Mouse (Mus musculus): ENCODE data around the gene Tbr1. TPM values are rescaled to one million over a fixed set of nuclear protein-coding genes. Genes with fewer than 3 reads are reported as not detected.

The Tbr1 gene
- 0.05 TPM in 1 of 2 replicates, not detected in the other for polyA plus RNA-seq (2015; fragmentation: Nextera tagmentation; extraction: Ambion mirVana)

DNA sequence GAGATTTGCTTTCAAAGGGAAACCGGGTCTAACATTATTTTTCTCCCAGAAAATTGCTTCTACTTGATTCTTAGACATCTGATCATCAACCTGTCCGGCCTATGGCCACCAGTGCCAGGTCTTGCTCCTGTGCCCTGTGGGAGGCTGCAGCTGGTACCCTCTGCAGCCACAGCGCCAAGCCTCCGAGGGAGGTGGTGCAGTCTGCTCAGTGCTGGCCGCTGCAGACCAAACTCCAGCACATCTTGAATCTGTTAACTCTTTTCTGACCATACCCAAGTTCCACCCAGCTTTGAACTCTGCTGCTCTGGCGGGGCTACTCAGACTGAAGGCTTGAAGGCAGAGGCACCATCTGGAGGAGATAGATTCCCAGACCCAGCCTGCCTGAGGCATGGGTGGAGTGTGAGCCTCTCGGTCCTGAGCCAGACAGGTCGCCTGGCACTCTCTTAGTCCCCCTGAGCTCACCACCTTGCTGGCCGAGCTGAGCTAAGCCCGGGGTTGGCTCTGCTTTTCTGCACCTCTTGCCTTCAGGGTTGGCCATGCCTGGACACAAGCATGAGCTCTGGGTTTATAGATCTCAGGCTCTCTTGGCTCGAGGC, at the start of gene Tbr1:
Gene Tbr1 (plus strand): TSS at position 275 of the 596 bp plus-strand sequence.
- no peak for DNase-seq (ENCODE audit: low spot score)

DNA sequence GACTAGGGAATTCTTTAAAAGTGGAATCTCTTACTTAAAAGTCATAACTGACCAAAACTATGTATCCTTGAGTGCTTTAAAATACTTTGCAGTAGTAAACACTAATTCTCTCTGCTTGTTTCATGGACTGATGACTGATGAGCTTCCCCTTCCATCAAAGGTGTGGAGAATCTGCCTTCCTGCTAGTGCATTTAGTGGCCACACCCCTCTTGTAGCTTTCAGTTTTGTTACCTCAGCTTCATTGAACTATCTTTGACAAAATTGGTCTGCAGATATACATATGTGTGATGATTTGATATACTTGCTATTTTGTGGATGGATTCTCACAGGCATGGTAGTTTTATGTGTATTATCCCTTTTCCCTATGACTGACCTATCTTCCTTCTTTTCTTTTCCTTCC, 47.7 kb upstream of the Tbr1 start:
- DNase-seq (ENCODE audit: low spot score), result no peak

DNA sequence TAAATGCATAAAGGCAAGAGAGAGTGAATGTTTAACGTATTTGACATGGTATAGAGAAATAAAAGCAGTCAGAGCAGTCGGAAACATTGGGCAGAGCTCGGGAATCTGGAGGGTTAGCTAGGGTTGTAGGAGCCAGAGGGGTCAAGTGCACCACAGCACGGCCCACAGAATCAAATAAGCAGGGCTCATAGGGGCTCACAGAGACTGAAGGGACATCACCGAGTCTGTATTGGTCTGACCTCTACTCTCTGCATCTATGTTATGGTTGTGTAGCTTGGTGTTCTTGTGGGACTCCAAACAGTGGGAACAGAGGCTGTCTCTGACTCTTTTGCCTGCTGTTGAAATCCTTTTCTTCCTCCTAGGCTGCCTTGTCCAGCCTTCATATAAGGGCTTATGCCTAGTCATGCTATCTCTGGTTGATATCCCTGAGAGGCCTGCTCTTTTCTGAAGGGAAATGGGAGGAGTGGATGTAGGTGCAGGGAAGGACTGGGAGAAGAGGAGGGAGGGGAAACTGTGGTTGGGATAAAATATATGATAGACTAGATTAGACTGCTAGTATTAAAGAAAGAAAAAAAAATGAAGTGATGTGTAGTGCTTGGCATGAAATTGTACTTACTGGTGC, 43.4 kb upstream of the Tbr1 start:
- no peak for DNase-seq (ENCODE audit: low spot score)

- DNase-seq (ENCODE audit: low spot score), result no peak
Measured at GRCm38 (mm10) chr2:61760044-61760443, 42.7 kb upstream of the Tbr1 start.

DNA sequence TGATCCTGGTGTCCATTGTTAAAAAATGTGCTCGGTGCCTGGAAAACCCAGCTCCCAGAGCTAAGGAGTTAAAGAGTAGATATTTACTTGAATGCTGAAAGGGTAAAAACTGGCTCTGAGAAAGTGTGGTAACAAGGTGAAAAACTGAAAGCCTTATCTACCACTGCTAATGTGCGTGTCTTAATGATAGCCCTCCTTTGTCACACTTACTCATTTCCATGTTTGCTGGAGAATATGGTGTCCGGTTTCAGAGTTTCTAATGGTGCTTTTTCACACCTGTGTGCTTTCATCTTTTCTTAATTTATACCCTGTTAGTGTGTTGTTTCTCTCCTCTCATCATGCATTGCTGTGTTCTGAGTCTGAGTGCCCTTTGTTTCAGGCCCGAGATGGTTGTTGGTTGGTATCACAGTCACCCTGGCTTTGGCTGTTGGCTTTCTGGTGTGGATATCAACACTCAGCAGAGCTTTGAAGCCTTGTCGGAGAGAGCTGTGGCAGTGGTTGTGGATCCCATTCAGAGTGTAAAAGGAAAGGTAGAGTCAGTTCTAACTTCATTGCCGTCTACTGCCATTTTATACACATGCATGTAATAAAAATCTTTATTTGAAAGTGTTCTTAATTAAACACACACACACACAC, 38.1 kb upstream of the Tbr1 start:
- DNase-seq (ENCODE audit: low spot score), result no peak

DNA sequence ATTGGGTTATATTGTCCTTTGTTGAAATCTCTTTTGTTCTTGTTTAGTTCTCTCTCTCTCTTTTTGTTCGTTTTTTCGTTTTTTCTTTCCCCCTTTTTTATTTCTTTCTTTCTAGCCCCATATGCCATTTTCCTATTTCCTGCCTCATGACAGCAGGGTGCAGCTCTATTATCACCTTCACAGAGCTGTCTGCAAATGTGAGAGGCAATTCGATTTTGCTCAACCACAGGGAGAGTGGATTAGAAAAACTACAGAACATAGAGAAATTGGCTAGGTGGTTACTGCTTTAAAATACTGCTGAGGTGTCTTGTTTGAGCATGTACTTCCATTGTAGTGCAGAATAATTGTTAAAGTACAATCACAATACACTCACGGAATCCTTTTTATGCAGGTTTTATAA, 37.2 kb upstream of the Tbr1 start:
- no peak for DNase-seq (ENCODE audit: low spot score)

DNA sequence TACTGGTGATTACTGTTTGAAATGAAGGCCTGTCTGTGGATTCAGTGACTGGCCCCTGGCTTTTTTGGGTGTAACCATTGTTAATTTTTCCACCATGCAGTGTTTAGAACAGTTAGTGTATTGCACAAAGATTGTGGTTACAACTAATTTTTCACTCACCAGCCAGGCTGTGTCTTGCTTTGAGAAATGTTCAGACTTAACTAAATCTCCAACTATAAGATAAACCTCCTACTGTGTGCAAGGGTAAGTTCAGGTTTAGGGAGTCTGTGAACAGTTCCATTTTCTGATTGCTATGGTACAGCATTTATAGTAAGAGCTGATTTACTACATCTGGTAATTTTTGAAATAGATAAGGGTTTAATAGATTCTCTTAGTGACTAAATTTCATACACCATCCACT, 21.9 kb upstream of the Tbr1 start:
- DNase-seq (ENCODE audit: low spot score), result no peak

DNA sequence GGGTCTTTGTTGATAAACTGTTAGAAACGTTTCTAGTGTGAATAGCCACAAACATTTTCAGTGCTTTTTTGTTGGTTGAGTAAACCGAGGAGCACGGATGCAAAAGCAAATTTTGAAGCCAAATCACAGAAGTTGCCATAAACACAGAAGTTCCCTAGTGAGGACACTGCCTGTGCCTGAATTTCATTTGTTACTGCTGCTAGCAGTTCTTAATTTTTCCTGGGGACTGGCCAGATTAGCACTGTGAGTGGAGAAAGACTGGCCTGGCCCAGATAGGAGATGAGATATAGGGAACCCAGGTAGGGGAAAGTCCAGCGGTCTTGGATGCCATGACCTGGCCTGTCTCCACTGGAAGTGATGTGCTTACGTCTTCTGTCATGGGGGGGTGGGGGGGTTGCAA, 7.8 kb upstream of the Tbr1 start:
- no peak for DNase-seq (ENCODE audit: low spot score)

DNA sequence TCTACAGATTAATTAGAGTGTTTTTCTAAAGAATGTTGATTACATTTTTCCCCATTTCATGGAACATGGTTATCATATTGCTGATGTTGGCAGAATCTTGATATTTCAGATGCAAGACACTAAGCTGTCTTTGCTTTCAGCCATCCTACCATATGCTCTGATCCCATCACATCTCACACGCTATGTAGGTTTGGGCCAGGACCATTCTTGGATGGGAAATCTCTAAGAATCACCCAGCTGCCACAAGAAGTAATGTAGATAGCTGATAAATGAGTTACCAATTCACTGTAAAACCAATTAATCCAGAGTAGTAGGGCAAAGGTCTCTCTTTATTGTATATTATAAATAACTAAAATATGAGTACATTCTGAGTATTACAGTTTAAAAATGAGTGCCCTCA, 4.7 kb upstream of the Tbr1 start:
- DNase-seq (ENCODE audit: low spot score), result no peak

DNA sequence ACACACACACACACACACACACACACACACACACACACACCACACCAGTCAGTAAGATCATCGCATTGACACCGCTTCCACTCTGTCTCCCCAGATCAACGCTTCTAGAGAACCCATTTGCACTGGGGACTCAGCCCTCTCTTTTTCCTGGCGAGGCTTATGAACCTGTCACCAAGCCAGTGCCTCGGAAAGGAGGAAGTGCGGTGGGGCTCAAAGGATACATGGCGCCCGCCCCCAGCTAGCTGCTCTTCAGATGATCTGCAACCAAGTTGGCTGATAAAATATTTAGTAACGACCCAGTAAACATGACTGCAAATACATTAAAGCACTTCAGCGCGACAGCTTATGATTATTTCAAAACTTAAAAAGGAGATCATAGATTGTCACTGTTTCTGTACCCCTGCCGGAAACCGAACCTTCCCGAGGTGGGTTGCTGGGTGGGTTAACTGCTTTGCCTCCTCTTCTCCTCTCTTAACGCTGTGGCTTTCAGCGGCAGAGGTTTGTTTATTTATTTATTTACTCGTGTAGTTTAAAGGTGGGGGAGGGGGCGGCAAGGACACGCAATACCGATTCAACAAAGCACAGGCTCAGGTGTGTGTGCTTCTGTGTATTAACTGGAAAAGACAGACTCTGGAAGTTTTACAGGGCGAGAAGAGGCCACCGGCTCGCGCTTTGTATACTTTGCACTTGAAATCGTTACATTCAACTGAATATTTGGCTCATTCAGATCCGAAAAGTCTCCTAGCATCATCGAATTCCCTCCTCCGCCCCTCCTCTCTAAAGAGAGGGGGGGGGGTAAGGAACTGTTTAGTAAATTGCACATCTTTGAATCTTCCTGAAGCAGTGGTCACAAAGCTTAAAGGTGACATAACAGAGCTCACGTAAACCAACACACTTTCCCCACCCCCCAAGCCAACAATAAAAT, 975 bp downstream of the Tbr1 start:
- DNase-seq (ENCODE audit: low spot score), result peak; percentile 47

GRCm38 (mm10) chr2:61804382-61804840, 1.7 kb downstream of the Tbr1 start:
- DNase-seq (ENCODE audit: low spot score), result no peak

GRCm38 (mm10) chr2:61804841-61805540, 2.3 kb downstream of the Tbr1 start:
- DNase-seq (ENCODE audit: low spot score), result no peak

DNA sequence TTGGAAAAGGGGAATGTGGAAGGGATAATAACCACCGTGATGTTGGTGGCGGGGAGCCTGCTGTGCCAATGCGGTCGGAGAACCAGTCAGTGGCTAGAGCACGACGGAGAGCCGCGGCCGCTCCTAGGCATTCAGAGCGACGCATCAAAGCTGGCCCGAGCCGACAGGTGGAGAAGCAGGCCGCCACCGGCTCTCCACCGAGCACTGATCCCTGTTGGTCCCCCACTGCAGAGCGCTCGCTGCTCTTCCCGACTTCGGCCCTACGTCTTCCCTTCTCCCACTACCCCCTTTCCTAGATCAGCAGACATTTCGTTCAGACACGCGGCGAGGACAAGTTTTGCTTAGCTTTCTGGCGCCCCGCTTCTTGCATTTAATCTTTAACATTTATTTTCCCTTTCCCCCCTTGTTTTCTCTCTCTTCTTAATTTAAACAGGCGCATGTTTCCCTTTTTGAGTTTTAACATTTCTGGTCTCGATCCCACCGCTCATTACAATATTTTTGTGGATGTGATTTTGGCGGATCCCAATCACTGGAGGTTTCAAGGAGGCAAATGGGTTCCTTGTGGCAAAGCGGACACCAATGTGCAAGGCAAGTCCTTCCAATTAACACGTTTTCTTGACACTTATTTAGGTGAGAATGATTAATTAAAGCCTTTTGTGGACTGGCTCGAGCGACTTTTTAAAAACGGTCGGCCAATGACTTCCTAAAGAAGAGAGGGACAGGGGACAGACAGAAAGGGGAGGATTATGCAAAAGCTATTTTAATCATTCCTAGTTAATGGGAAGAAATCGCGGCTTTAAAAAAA, 3.0 kb downstream of the Tbr1 start:
- DNase-seq (ENCODE audit: low spot score), result no peak

- no peak for DNase-seq (ENCODE audit: low spot score)
Measured at GRCm38 (mm10) chr2:61806346-61806825, 3.7 kb downstream of the Tbr1 start.

GRCm38 (mm10) chr2:61807151-61807550, 4.4 kb downstream of the Tbr1 start:
- no peak for DNase-seq (ENCODE audit: low spot score)

DNA sequence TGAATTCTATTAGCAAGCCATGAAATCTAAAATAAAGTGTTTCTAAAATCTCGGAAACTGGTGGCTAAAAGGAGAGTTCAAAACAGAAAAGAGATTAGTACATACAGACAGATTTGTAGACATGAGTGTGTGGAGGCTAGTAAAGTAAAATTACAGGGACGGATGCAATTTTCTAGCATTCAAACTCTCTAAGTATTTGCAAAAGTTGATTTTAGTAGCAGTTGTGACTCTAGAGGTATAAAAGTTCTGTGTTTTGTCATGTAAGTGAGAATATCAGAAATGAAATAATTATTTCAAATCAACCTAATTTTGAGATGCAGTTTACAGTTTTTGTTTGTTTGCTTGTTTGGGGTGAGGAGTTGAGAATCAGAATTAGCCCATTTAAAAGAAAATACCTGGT, 5.1 kb downstream of the Tbr1 start:
- no peak for DNase-seq (ENCODE audit: low spot score)

- DNase-seq (ENCODE audit: low spot score), result no peak
Measured at GRCm38 (mm10) chr2:61808776-61809175, 6.0 kb downstream of the Tbr1 start.

DNA sequence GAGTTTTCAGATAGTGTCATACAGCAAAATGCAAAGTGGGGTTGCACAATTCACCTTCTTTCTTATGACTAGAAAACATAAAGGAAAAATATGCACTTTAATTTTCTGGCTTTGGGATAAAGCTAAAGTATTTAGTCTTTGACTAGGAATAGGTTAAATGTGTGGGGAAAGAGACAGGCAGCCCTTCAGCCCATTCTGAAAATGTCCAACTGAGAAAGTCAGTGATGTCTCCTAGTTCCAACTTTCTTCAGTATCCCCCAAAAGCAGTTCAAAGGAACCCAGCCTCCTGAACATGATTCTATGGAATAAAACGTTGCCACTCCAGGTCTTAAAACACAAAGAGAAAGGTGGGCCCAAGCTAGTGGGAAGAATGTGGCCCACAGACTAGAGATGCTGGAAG, 6.7 kb downstream of the Tbr1 start:
- no peak for DNase-seq (ENCODE audit: low spot score)

DNA sequence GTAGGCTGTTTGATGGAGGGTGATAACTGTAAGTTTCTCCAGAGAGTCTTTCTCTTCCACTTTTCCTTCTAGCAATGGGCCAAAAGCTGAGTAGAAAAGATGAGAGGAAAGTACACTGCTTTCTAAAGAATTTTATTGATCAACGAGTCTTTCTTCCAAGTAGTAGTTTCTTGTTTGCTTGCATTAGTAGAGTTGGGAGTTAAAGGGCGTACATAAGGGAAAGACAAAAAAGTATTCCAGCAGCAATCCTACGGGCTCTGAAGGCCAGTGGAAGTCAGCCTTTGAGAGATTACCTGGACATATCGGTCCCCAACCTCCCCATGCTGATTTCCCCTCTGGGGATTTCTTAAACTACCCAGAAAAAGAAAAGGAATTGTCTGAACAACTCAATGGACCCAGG, 8.0 kb downstream of the Tbr1 start:
- no peak for DNase-seq (ENCODE audit: low spot score)

GRCm38 (mm10) chr2:61811163-61811506, 8.4 kb downstream of the Tbr1 start:
- DNase-seq (ENCODE audit: low spot score), result no peak
